Mouse (Mus musculus): ENCODE data around the gene 2010111I01Rik. TPM values are rescaled to one million over a fixed set of nuclear protein-coding genes. Genes with fewer than 3 reads are reported as not detected.
A peak's percentile ranks its signal among the peaks of the same experiment; 100 is the strongest.

Gene 2010111I01Rik
- polyA plus RNA-seq, 1 experiment from 2014 or later = 93.5 TPM

DNA sequence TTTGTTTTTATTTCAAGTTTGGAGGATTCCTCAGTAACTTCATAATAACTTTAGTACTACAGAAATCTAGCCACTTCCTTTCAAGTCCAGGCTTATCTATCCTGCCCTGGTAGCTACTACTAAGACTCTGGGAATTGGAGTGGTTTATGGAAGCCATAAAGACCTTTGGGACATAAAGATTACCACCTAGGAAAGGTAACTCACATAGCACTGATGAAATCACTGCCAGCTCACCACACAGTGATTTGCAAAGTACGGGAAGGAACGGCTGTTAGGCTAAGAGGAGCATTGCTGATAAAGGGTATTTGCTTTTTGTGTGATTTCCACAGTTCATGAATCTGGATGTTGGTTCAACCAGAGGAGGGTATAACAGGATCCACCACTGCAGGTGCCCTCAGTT is 128.2 kb downstream of the 2010111I01Rik start:
- peak; percentile 83 for ATAC-seq
- 65% methylated on average over 2 of the region's 2 CpGs for WGBS

DNA sequence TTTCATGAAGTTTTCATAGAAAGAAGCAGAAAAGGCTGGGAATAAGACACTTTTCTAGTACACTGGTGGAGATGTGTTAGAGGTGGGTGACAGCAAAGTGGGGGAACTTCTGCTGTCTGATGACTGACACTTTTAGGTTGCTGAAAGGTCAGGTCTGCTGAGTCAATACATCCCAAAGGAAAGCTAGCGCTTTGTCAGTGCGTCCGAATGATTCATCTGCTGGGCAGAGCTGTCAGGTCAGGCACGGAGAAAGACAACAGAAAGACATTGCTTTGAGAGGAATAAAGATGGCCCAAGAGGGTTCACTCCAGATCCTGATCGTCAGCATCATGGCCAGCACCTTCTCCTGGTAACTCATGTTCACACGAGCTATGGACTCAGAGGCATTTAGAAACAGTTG is 128.9 kb downstream of the 2010111I01Rik start:
- no peak for ATAC-seq
- Histone ChIP-seq H3K36me3 (no peaks in the 10 kb centered on the region), H3K4me1 (replicated peaks) (peaks cover 23% of the 10 kb centered on the region), H3K4me3 (replicated peaks) (no peak overlapping the region), H3K9me3 (no peaks in the 10 kb centered on the region), H3K27me3 (replicated peaks) (no peaks in the 10 kb centered on the region), H3K9ac (no peak overlapping the region), H3K27ac (no peak overlapping the region), H3K4me2 (replicated peaks) (no peak overlapping the region)
- 83% methylated on average over 6 of the region's 6 CpGs for whole genome bisulfite sequencing

More for the DNA sequence above, 128.2 kb downstream of the 2010111I01Rik start:
- H3K27me3 ChIP-seq (replicated peaks) = no peaks in the 10 kb centered on the region
- H3K27ac ChIP-seq = 0 out of 2 replicates have a peak overlapping the region, but pooled peaks have one; percentile 51
- H3K9me3 ChIP-seq = no peaks in the 10 kb centered on the region
- H3K4me1 ChIP-seq (replicated peaks) = peaks cover 28% of the 10 kb centered on the region
- no peaks in the 10 kb centered on the region for H3K36me3 ChIP-seq
- H3K4me3 ChIP-seq (replicated peaks) = no peak overlapping the region
- H3K4me2 ChIP-seq (replicated peaks) = no peak overlapping the region
- no peak overlapping the region for H3K9ac ChIP-seq

DNA sequence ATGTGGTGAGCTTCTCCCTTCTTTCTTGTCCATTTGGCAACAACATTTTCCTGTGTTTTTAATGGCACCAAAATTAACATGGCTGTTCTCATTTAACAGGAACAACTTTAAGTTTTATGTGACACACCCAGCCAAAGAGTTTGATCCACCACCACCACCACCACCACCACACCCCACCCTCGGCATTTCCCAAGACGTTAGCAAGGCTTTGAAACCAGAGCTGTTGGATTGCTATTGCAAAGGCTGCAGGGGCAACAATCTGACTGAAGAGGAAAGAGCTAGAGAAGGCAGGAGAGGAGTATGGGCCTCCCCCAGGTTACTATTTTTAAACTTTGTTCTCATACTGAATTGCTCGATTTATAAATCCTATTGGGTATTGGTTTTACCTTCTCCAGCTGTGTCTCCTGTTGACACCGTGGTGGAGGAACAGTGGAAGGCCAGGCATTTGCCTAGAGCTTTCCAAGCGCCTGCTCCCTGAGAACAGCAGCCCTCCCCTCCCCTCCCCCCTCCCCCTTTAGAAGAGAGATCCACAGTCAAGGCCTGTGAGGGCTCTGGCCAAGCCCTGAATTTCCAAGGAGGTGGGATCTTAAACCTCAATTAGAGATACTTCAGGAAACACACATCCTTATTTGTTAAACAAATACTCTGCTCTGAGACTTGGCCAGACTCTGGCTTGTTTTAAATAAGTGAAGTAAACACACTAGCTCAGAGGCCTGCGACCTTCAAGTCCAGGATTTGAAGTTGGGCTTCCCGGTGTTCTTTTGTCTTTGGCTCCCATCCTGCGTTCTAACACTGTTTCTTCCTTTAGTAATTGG is 129.8 kb downstream of the 2010111I01Rik start:
- no peak overlapping the region for H3K9ac ChIP-seq
- peak; percentile 14; the same call in 1 of the 2 replicates for ATAC-seq
- H3K27ac ChIP-seq = peak overlapping the region; percentile 24
- no peak overlapping the region for H3K4me2 ChIP-seq (replicated peaks)
- H3K4me3 ChIP-seq (replicated peaks) = no peak overlapping the region
- no peaks in the 10 kb centered on the region for H3K36me3 ChIP-seq
- no peaks in the 10 kb centered on the region for H3K27me3 ChIP-seq (replicated peaks)
- 25% methylated on average over 8 of the region's 8 CpGs for WGBS
- peaks cover 23% of the 10 kb centered on the region for H3K4me1 ChIP-seq (replicated peaks)
- no peaks in the 10 kb centered on the region for H3K9me3 ChIP-seq

DNA sequence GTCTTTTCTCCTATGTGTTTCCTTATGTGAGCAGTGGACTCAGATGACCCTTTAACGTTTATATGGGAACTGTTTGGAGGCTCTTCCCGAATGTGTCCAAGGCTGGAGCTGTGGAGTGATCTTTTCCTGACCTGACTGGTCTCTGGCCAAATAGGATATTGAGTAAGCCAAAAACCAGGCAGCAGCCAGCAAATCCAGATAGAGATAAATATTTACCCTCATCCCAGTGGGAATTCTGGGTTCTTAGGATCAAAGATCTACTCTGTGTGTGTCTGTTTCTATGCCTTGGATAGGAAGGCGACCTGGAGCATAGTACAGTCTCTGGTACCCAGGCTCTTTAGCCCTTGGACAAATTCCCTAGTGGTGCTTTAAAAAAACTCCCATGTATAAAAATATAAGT is 132.1 kb downstream of the 2010111I01Rik start:
- WGBS = 31% methylated on average over 3 of the region's 3 CpGs

GRCm38 (mm10) chr13:63097440-63097930 is 132.8 kb downstream of the 2010111I01Rik start:
- Histone ChIP-seq H3K27ac (peak overlapping the region; percentile 42; the same call in 1 of the 2 replicates), H3K4me1 (replicated peaks) (peaks cover 18% of the 10 kb centered on the region), H3K36me3 (no peaks in the 10 kb centered on the region), H3K9ac (no peak overlapping the region), H3K9me3 (no peaks in the 10 kb centered on the region), H3K4me3 (replicated peaks) (no peak overlapping the region), H3K4me2 (replicated peaks) (no peak overlapping the region), H3K27me3 (replicated peaks) (no peaks in the 10 kb centered on the region)
- no peak for ATAC-seq
- 90% methylated on average over 8 of the region's 8 CpGs for WGBS

More for the DNA sequence above, 132.1 kb downstream of the 2010111I01Rik start:
- Histone ChIP-seq H3K4me1 (replicated peaks) (peaks cover 18% of the 10 kb centered on the region), H3K36me3 (no peaks in the 10 kb centered on the region), H3K27me3 (replicated peaks) (no peaks in the 10 kb centered on the region), H3K9ac (no peak overlapping the region), H3K27ac (peak overlapping the region; percentile 42; the same call in 1 of the 2 replicates), H3K4me2 (replicated peaks) (no peak overlapping the region), H3K4me3 (replicated peaks) (no peak overlapping the region), H3K9me3 (no peaks in the 10 kb centered on the region)
- ATAC-seq = peak; percentile 40; the same call in 1 of the 2 replicates

DNA sequence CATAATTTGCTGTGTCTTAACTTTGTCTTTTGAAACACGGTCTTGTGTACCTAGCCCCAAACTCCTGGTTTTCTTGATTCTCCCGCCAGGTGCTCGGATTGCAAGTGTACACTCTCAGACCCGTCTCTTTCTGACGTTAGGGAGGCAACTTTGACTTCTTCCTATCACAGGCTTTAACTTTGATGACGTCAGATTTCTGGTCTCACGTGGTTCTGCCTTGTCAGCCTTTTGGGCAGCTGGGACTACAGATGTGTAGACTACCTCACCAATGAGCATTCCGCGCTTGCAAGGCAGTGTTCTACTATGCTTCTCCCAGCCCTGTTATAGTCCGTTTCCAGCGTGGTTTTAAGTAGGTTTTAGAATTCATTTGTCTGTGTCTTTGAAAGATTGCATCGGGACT is 137.1 kb downstream of the 2010111I01Rik start:
- Histone ChIP-seq H3K9ac (no peak overlapping the region), H3K4me1 (replicated peaks) (peaks cover 11% of the 10 kb centered on the region; the same call in 1 of the 2 replicates), H3K9me3 (no peaks in the 10 kb centered on the region), H3K36me3 (no peaks in the 10 kb centered on the region), H3K4me2 (replicated peaks) (no peak overlapping the region), H3K27ac (no peak overlapping the region), H3K27me3 (replicated peaks) (no peaks in the 10 kb centered on the region), H3K4me3 (replicated peaks) (no peak overlapping the region)
- ATAC-seq = no peak
- WGBS = 70% methylated on average over 12 of the region's 12 CpGs

- Histone ChIP-seq H3K4me2 (replicated peaks) (no peak overlapping the region), H3K36me3 (no peaks in the 10 kb centered on the region), H3K4me3 (replicated peaks) (no peak overlapping the region), H3K4me1 (replicated peaks) (peaks cover 8% of the 10 kb centered on the region; the same call in 1 of the 2 replicates), H3K27me3 (replicated peaks) (no peaks in the 10 kb centered on the region), H3K9ac (no peak overlapping the region), H3K9me3 (no peaks in the 10 kb centered on the region), H3K27ac (no peak overlapping the region)
- WGBS = 35% methylated on average over 8 of the region's 8 CpGs
- ATAC-seq = peak; percentile 80
These were observed 138.3 kb downstream of the 2010111I01Rik start for GRCm38 (mm10) chr13:63102848-63103585.

GRCm38 (mm10) chr13:63106574-63106973 is 141.9 kb downstream of the 2010111I01Rik start:
- H3K9me3 ChIP-seq = no peaks in the 10 kb centered on the region
- no peak overlapping the region for H3K9ac ChIP-seq
- H3K36me3 ChIP-seq = no peaks in the 10 kb centered on the region
- peaks cover 11% of the 10 kb centered on the region; the same call in 1 of the 2 replicates for H3K4me1 ChIP-seq (replicated peaks)
- H3K27ac ChIP-seq = no peak overlapping the region
- no peak overlapping the region for H3K4me2 ChIP-seq (replicated peaks)
- no peaks in the 10 kb centered on the region for H3K27me3 ChIP-seq (replicated peaks)
- no peak overlapping the region for H3K4me3 ChIP-seq (replicated peaks)
- ATAC-seq = no peak
- WGBS = 73% methylated on average over 2 of the region's 2 CpGs

DNA sequence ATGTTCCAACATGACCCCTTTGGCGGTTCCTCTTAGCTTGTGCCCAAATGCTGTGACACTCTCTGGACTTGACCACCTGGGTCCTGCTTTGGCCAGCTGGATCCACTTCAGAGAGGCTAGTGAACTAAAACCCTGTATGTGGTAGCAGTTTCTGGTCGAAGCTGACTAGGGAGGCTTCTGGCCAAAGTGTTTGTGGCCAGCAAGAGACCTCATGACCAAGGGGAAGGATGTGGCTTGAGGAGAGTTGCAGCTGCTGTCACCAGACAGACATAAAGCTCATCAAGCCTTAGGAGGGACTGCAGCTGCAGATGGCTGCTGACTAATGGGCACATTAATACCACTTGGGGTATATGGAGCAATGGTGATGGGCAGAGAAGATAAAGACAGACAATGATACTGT is 143.9 kb downstream of the 2010111I01Rik start:
- no peak for ATAC-seq
- H3K4me1 ChIP-seq (replicated peaks) = peaks cover 16% of the 10 kb centered on the region; the same call in 1 of the 2 replicates
- no peaks in the 10 kb centered on the region for H3K9me3 ChIP-seq
- no peak overlapping the region for H3K27ac ChIP-seq
- no peak overlapping the region for H3K4me3 ChIP-seq (replicated peaks)
- H3K9ac ChIP-seq = no peak overlapping the region
- H3K27me3 ChIP-seq (replicated peaks) = no peaks in the 10 kb centered on the region
- H3K4me2 ChIP-seq (replicated peaks) = no peak overlapping the region
- 72% methylated on average over 2 of the region's 2 CpGs for WGBS
- H3K36me3 ChIP-seq = no peaks in the 10 kb centered on the region

DNA sequence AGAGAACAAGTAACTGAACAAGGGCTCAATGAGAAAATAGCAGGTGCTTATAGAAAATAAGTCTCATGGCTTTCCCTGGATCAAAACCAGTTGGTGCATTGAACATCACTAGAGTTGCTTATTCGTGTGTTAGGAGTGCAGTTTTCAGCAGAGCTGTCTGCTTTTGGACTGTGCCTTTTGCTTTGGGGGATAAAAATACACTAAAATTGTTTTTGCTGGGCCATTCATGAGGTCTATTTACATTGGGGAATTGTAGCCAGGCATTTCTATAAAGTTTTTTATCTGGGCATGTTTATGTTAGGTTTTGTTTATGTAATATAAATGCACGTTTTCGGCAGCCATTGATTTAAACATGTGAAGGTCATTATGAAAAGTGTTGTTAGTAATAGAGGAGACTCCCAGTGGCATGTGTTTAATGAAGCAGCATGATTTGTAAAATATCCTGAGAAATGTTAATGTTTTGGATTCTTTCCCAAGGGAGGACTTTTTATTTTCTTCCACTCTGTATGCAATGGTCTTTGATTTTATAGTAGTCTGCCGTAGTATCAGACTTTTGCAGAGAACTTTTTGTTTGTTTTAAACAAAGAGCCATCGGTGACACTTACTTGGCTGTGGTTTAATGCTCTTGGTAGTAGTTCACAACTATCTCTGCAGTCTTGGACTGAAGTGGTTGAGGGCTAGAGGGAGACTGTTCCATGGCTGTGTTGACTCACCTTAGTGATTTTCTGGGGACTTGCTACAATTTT is 146.8 kb downstream of the 2010111I01Rik start:
- ATAC-seq = peak; percentile 52
- H3K36me3 ChIP-seq = no peaks in the 10 kb centered on the region
- H3K27me3 ChIP-seq (replicated peaks) = no peaks in the 10 kb centered on the region
- no peak overlapping the region for H3K4me2 ChIP-seq (replicated peaks)
- H3K4me3 ChIP-seq (replicated peaks) = no peak overlapping the region
- no peaks in the 10 kb centered on the region for H3K9me3 ChIP-seq
- H3K9ac ChIP-seq = no peak overlapping the region
- peaks cover 30% of the 10 kb centered on the region for H3K4me1 ChIP-seq (replicated peaks)
- peak overlapping the region; percentile 81 for H3K27ac ChIP-seq
- WGBS = 39% methylated on average over 5 of the region's 5 CpGs

DNA sequence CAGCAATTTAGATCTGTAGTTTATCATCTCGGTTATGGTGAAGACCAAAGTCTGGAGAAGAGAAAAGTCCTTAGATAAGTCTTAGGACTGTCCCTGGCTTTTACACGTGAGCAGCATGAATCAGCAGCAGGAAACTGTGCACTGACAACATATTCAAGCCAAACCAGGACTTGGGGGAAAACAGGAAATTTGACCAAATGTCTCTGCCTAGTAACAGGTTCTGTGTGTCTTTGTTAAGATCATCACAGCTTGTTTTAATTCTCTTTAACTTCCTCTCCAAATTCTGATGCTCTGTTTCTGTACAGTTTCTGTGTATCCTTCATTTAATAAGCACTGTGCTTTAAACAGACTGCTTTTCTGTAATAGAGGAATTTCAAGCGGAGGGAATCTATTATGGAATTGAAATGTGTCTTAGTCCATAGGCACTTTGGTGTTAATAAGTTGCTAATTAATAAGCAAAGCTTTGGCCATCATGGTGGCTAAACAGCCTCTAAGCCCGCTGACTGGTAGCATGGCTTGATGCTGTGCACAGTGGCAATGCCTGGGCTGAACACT is 147.4 kb downstream of the 2010111I01Rik start:
- Histone ChIP-seq H3K4me3 (replicated peaks) (no peak overlapping the region), H3K36me3 (no peaks in the 10 kb centered on the region), H3K27ac (peak overlapping the region; percentile 81), H3K9me3 (no peaks in the 10 kb centered on the region), H3K4me1 (replicated peaks) (peaks cover 30% of the 10 kb centered on the region), H3K9ac (no peak overlapping the region), H3K27me3 (replicated peaks) (no peaks in the 10 kb centered on the region), H3K4me2 (replicated peaks) (no peak overlapping the region)
- ATAC-seq = peak; percentile 46; the same call in 1 of the 2 replicates
- WGBS = 34% methylated on average over 4 of the region's 4 CpGs
